Mouse (Mus musculus) cerebellum, adult 2 months (tissue): ENCODE data around the gene Kifc5b.
"Not testable (repeated sequence)": the region's sequence is repeated elsewhere in the genome, so short reads cannot be mapped to it uniquely, and the experiment has no call there.

Experiments
- CTCF ChIP-seq: fragments of 200-500 bp; IDR thresholded peaks from 2 replicates; pipeline ENCODE4 v1.5.1; 2011; ENCODE audit warnings: low read depth, mild to moderate bottlenecking, control low read depth, low read length, moderate library complexity, borderline replicate concordance; ENCODE audit not compliant: insufficient read depth
- POLR2A ChIP-seq: fragments of 200-500 bp; IDR thresholded peaks from 2 replicates; pipeline ENCODE4 v1.6.1; 2011; ENCODE audit warnings: low read length, control low read depth, borderline replicate concordance; ENCODE audit not compliant: insufficient read depth

DNA sequence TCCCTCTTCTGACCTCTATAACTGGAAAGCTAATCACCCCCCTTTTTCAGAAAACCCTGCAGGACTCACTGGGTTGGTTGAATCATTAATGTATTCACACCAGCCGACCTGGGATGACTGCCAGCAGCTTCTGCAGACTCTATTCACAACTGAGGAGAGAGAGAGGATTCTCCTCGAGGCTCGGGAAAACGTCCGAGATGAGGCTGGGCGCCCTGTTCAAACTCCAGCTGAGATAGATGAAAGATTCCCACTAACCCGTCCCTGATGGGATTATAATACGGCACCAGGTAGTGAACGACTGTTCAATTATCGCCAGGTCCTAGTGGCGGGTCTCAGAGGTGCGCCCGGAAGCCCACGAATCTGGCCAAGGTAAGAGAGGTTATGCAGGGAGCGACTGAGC is 9.4 kb upstream of the Kifc5b start:
- not testable (repeated sequence) for TF ChIP-seq POLR2A, CTCF
